Mouse (Mus musculus): ENCODE data around the gene Omp.

Gene Omp

DNA sequence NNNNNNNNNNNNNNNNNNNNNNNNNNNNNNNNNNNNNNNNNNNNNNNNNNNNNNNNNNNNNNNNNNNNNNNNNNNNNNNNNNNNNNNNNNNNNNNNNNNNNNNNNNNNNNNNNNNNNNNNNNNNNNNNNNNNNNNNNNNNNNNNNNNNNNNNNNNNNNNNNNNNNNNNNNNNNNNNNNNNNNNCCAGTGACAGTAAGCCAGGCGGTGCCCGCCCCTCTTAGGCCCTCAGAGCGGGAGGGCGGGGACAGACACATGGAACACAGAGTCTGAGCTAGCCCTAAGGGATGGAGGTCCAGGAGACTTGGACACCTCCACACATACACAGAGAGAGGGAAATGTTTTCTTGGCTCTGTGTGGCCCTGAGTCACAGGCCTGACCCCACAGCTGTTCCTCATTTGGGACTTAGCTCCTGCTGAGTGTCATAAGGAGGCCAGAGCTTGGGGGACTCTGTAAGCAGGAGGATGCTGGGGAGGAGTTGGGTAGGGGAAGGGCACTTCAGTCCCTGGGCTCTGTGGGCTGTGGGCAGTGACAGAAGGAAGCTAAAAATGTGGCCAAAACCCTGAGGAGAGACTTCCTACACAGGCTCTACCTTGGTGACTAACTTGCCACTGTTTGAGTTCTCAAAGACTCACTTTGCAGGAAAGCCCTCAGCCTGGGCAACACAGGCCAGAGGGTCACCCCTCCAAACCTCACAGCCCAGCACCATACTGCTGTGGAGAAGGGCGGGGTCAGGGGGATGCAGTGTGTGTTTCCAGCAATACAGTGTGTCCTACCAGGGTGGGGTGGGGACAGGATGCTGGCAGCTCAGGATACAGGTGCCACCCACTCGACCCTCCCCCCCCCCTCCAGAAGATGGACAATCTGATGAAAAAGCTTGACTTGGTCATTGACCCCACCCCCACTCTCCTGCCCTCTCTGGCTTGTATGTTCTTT lies 26.1 kb upstream of the Omp start:
- no peak for DNase-seq (ENCODE audit: extremely low spot score)

DNA sequence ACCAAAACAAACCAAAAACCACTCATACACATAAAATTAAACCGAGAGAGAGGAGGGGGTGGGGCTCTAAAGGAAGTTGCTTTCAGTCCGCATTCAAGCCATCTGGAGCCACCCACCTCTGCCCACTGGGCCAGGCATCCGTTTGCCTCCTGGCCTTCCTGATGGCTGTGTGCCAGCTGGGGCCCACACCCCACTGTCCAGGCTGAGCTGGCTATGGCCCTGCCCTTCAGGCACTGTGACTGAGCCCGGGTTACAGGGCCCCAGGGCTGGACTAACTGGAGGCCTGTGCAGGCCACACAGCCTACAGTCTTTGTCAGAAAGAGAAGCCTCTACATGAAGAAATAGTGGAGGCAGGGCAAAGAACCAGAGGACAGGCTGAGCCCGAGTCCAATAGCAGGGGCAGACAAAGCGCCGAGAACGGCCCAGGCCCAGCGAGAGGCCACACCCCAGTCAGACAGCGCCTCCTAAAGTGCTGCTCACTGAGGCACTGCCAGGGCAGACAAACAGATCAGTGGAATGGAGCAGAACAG lies 19.8 kb upstream of the Omp start:
- DNase-seq (ENCODE audit: extremely low spot score), result no peak

DNA sequence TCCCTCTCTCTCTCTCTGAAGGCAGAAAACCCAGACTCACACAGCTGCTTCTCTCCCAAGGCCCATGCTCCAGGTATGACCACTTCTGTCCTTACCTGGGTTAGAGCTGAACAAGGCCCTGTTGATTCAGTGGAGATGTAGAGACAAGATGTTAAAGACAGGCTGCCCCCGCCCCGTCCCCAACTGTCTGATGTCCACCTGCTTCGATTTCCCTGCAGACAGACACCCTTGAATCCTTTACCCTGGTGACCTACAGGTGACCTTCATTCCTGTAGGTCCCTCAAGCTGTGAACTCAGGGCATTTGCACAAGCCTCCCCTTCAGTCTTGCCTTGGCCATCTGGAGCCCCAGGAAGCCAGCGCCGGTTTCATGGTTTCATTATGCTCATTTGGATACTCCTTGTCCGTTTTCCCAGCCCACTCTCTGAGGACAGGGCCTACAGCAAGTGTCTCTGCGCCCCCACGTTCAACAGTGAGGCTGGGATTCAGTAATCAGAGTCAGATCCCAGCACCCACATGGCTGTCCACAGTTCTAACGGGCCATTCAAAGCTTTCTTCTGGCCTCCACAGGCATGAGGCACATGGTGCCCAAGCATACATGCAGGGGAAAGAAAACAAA lies 19.2 kb upstream of the Omp start:
- no peak for DNase-seq (ENCODE audit: extremely low spot score)

DNA sequence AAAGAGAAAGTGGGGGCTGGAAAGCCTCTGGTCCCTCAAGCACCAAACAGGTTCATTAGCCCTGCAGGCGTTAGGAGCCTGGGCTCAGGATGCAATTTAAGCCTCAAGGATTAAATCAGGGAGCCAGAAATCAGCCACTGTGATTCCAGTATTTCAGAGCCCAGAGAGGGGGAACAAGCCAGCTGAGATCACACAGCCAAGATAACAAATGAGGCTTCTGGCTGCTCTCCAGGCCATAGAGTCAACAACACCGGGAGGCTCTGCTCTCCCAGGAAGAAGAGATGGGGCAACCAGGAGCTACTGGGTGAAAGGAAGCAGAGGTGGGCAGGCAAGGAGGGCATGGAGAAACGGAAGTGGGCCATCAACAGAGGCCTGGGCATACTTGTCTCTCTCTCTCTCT lies 18.4 kb upstream of the Omp start:
- no peak for DNase-seq (ENCODE audit: extremely low spot score)

DNA sequence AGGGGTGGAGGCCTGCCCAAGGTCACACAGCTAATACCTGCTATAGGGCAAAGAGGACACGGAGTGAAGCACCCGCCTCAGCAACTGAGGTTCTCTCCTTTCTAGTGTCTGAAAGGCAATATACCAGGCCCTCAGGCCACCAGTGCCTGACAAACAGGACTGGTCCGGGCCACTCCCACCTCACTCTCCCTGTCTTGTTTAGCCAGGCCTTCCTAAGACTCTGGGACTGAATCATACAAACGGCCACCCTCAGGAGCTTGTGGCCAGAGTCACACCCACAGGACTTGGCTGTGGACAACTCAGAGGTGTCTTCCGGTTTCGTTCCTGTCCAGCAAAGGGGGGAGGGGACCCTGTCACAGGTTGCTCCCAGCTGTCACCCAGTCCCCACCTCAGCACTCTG lies 16.9 kb upstream of the Omp start:
- no peak for DNase-seq (ENCODE audit: extremely low spot score)

DNA sequence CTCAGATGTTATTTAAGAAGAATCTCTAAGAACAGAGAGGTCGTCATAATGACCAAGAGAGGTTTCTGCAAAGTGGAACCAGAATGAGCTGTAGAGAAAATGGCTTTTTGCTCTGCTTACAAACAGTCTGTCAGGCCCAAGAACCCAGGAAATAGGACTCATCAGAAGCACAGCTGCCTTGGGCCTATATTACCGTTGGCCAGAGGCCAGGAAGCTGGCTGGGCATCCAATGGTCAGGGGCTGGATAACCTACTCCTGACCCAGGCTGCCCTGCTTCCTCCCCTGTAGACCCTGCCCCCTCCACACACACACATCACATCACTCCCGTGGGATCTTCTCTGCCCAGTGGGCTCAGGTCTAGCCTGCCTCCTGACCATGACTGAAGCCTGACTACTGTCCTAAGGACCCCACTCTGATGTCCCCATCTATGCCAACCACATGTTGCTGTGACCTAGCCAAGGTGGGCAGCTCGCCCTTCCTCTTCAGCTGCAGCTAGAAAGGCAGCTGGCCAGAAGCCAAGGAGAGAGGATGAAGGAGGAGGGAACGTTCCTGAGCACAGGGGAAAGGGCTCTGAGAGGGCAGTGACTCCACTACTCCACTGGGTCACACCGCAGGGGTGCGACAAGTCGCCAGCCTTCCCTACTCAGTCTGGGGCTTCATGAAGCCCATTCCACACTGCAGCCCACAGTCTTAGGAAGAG lies 14.9 kb upstream of the Omp start:
- DNase-seq (ENCODE audit: extremely low spot score), result no peak

DNA sequence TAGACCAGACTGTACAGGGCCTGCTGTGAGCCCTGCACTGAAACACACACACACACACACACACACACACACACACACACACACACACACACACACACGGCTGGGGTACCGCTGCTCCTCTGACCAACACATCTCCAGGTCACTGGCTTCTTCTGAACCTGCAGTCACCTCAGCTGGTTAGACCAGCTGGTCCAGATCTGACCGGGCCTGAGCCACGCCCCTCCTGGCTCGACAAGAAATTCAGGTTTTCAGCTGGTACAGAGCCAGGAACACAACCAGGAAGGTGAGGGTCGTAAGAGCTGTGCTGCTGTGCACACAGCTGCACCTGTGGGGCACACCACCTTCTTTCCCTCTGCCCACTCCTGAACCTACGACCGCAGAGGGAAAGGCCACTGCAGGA lies 13.2 kb upstream of the Omp start:
- no peak for DNase-seq (ENCODE audit: extremely low spot score)

DNA sequence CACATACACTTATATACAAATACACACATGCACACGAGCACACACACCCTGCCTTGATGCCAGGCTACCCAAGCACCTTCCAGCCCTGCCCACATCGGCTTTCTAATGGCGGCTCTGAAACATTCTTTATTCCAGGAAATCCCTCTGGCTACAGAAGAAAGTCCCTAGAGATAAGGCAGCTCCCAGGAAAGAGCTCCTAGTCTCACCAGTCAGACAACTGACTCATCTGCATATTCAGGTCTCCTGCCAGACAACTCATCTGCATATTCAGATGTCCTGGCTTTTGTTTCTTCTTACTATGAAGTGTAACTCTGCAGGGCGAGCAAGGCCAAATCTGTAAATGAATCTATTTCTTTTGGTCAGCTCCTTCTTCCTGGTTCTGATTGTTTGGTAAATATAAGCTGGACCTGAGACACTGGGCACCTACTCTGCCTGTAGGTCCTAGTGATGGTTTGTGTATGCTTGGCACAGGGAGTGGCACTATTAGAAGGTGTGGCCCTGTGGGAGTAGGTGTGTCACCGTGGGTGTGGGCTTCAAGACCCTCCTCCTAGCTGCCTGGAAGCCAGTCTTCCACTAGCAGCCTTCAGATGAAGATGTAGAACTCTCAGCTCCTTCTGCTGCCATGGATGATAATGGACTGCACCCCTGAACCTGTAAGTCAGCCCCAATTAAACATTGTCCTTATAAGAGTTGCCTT lies 12.5 kb upstream of the Omp start:
- DNase-seq (ENCODE audit: extremely low spot score), result no peak

DNA sequence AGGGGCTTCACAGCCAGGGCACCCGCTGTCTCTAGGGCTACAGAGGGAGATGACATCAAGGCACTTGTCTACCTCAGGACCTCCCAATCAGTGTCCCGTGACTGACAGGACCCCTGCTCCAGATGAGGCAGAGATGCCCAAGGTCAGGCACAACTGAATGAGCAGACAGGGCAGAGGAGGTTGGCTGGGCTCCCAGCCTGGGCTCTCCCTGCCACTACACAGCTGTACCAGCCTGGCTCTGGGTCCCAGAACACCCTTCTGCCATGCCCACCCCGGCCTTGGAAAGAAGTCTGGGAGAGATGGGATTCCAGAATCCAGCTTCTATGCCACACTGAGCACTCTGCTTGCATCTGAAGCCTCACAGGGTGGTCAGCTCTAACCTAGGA lies 11.0 kb upstream of the Omp start:
- no peak for DNase-seq (ENCODE audit: extremely low spot score)

DNA sequence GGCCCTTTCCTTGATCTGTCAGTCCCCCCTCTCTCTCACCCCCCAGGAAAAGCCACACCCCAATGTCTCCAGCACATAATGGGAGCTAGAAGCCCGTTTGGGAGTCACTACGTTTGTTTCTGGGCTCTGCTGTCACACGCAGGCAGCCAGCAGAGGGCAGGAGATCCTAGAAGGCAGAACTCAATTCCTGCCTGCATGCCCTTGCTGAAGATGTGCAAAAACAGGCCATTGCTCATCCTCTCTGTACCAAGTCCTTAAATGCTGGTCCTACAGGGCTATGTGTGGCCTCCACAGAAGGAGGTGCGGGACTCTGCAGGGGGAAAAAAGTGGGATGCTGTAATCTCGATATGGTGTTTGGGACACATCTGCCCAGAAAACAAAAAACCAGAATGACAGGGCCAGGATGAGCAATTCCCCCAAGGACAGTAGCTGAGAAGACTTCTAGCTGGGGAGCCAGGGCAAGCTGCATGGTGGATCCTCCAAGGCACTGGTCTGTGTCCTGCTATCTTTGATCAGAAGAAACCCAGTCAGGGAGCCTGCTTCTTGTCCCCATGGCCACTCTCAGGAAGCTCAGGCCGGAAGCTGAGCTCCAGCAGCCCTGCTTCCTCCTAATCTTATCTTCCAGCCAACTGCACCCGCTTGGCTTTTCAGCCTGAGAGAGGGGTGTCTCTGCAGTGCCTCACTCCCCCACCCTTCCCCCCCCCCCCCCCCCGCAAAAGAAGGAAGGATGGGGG lies 10.4 kb upstream of the Omp start:
- DNase-seq (ENCODE audit: extremely low spot score), result peak; percentile 65

DNA sequence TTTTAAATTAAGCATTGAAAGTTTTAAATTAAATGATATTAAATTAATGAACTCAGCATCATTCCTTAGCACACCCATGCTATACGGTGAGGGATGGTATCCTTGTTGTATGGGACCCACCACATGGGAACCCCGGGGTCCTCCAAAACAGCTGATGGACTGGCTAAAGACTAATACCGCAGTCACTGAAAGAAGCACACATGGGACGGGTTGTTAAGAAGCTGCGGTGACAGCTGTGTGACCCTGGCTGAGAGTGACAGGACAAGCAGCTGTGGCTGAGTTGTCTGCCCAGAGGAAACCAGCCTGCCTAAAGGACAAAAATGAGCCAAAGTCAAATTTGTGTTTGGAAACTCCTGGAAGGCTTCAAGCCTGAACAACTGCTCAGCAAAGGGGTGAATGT lies 8.6 kb upstream of the Omp start:
- DNase-seq (ENCODE audit: extremely low spot score), result no peak

DNA sequence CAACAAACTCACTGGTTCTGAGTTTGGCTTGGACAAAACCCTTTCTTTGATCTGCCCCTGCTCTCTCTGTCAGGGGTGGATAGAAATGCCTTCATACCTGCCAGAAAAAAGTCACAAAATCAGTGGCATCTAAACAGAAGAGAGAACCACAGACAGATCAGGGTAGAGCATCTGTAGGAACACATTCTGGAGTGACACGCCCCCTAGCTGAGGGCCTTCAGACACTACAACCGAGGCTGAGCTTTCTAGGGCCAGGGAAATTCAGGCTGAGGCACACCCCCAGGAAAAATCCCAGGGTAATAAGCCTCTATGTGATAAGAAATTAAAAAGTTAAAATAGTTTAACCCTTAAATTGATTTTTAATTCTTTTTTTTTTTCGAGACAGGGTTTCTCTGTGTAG lies 8.0 kb upstream of the Omp start:
- no peak for DNase-seq (ENCODE audit: extremely low spot score)

DNA sequence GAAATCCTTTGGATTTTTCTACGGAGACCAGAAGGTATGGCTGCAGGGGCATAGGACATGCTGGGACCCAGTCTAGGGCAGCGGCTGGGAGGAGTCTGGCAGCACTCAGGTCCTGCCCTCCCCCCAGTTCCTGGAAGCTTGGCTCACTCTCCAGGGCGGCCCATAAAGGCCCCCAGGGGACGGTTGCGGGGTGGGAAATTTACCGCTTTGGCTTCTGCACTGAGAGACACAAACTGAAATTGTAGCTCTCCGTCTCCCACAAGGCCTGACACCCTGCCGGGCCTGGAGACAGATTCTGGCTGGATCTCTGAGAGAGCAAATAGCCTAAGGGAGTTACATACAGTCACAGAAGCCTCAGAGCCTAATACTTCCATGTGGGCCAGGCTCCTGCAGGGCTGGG lies 7.1 kb upstream of the Omp start:
- DNase-seq (ENCODE audit: extremely low spot score), result no peak

DNA sequence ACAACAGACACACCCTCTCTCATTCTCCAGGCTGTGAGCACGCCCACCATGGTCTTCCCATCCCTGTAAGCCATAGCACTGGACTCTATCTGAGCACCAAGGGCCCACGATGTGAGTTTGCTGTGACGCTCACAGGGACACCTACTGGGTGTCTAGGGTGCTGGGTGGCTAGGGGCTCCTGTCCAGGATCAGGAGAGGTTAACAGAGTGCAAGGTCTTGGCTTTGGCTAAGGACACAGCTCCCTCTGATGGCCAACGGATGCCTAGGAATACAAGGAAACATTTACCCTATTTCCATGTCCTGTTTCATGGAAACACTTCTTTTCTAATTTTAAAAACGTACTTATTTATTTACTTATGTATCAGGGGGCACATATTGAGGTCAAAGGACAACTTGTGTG lies 5.2 kb upstream of the Omp start:
- DNase-seq (ENCODE audit: extremely low spot score), result no peak

DNA sequence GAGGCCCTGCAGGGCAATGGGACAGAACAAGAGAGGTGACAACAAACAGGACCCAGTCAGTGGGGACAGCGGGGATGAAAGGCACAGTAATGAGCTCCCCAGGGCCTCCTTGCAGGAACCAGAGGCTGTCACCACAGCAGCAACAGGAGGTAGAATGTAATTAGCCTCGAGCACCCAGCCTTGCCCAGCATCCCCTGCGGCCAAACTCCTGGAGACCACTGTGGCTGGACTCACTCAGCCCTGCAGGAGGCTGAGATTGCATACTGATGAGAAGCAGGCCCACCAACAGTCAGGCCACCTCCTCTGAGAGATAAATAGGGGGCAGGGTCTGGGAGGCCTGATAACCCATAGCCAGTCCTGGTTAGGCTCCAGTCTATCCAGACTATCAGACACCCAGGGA lies 4.5 kb upstream of the Omp start:
- DNase-seq (ENCODE audit: extremely low spot score), result no peak

DNA sequence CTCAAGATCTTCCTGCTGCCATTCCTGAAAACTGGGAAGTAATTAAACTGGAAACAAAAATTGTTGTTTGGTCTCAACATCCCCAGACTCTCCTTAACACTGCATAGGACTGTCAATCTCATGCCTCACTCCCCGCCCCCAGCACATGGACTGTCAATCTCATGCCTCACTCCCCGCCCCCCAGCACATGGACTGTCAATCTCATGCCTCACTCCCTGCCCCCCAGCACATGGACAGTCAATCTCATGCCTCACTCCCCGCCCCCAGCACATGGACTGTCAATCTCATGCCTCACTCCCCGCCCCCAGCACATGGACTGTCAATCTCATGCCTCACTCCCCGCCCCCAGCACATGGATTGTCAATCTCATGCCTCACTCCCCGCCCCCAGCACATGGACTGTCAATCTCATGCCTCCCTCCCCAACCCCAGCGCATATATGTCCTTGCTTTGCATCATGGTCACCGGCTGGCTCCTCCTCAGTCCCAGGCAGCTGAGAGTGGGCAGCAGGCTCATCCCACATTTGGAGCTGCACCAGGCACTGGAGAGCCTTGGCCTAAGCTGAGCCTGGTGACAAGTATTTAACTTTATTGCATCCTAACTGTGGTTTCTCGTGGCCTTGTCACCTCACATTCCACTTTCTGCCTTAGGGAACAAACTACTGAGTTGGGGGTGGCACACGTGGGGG lies 3.6 kb upstream of the Omp start:
- no peak for DNase-seq (ENCODE audit: extremely low spot score)

DNA sequence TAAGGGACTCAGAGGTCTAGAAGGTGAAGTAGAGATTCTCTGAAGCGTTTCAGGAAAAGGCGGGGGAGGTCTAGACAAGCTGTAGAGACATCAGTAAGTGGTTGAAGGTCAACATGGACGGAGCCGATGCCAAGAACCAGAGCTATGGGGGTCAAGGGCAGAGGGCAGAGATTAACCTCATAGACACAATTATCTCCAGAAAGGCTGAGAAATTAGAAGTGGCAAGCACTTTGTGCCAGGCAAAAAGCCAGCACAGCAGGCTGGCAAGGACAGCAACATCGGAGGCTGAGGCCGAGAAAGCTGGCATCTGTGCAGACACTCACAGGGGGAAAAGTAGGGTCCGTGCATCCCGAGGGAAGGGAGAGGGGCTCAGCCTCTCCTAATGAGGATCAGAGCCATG lies 2.5 kb upstream of the Omp start:
- no peak for DNase-seq (ENCODE audit: extremely low spot score)

DNA sequence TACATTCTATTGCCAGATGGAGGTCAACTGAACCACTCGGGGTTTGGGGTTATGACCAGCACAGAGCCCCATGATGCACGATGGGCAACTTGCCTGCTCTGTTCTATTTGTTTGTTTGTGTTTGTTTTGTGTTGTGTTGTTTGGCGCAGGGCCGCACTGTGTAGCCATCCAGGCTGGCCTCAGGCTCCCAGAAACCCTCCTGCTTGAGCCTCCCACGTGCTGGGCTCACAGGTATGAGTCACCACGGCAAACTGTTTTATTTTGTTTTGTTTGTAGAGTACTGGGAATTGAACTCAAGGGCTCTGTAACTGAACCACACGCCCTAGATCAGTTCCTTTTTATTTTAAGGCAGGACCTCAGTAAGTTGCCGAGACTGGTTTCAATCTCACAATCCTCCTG lies 1.1 kb upstream of the Omp start:
- no peak for DNase-seq (ENCODE audit: extremely low spot score)

DNA sequence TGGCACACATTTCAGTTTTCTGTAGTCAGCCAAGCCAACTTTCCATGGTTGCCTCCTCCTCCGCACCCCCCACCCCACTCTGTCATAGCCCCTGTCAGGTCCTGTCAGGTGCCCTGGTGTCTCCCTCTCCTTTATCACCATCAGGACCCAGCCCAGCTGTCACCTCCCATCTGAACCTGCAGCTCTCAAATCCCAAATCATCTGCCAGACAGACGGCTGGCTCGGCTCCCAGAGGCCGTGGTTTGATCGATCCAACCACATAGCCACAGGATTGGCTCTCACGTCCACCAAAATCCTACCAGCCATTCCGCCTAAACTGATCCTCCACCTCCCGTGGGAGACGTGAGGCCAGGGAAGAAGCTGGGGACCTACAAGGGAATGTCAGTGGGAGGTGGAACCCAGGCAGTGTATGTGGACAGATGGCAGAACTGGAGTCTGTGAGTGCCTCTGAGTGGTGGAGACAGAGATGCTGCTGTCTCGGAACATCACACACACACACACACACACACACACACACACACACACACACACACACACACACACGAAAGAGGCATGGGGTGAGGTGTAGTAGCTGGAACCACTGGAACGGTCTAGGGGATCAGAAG lies 642 bp upstream of the Omp start:
- no peak for DNase-seq (ENCODE audit: extremely low spot score)

DNA sequence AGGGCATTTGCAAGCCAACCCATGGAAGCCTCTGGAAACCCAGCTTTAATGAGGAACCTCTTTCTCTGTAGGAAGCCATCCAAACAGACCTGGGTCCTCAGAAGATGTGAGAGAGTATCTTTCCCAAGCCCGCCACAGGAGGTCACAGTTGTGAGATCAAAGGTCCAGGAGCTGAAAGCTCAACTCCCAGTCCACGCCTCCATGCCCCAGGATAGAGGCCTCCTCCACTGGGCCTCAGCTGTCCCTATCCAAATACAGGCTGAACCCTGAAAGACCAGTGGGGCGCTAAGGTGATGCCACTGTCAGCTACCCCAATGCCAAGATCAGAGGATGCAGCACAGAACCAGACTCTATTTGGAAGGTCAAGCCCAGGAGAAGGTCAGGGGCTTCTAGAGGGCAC lies 2.7 kb downstream of the Omp start:
- DNase-seq (ENCODE audit: extremely low spot score), result no peak

Data from embryo, embryonic 9.5 days (tissue).